8 mouse cellular contexts compared by ENCODE assay signal in the genomic region with DNA sequence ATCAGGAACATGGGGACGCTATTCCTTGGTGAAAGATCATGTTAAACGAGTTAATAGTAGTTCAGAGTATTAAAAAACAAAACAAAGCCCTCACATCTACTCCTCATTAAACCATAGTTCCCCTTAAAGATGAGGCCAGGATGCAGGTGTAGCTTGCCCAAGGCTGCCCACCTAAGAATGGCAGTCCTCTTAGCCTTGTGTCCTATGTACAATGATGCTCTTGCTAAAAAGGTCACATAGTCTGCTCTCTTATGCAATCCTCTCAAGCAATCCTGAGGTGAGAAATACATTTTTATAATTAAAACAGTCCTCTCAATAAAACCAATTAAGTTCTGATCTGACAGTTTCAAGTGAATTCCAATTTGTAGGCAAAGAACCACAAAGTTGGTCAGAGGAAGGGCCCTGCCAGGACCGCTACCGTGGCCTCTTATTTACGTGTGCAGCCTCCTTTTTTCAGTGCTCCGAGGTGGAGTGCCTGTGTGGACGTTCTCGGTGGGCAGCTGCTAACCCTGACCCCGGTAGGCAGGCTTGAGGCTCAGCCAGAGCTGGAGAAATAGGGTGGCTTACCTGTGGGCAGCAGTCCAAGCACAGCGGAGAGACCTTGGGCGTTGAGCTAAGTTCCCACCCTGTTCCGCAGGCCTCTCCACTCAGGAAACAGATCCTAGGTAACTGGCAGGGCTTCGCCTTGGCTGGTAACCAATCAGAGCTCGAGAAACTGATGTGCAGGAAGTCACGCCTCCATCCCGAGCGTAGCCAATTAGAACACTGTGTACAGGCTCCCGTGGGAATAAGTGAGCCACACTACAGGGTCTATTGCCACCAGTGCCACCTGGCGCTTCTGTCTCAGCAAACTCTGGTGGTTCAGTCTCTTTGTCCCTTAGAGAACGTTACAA. TPM values are rescaled to one million over a fixed set of nuclear protein-coding genes. Genes with fewer than 3 reads are reported as not detected.
DNase-seq lines count a peak whose midpoint lies in the region; ATAC-seq and TF ChIP-seq lines count a peak whose summit lies in the region.

A gene (minus strand): TSS at position 633 of the 893 bp plus-strand sequence.

- DNase-seq in G1E (ENCODE audit: low spot score), result peak; percentile 88
- DNase-seq in cerebellum, adult 18-20 months, result peak; percentile 93 to 98
- DNase-seq in heart, postnatal 36 days, result peak; percentile 86 to 87
- peak; percentile 92 to 98 for DNase-seq in layer of hippocampus, adult 2 months (ENCODE audit: low spot score in 2 of 2)
- DNase-seq in lung, embryonic 14.5 days, result peak; percentile 98
- peak; percentile 91 for DNase-seq in thymus, adult 2 months

- TF ChIP-seq CTCF in G1E (IDR thresholded peaks at IDR 0.05; ENCODE audit: low read depth, low read length), result no peak
- TF ChIP-seq CTCF in layer of hippocampus, adult 2 months (conservative IDR thresholded peaks at IDR 0.05), result peak; percentile 53
- TF ChIP-seq CTCF in lung, embryonic 14.5 days (IDR thresholded peaks at IDR 0.05; ENCODE audit: low read depth), result peak; percentile 40; the same call in 1 of the 2 replicates
- no peak for TF ChIP-seq CTCF in olfactory bulb, adult 2 months (IDR thresholded peaks at IDR 0.05; ENCODE audit: insufficient read depth, low read depth, low read length)
- no peak for TF ChIP-seq CTCF in thymus, adult 2 months (IDR thresholded peaks at IDR 0.05; ENCODE audit: borderline replicate concordance, control insufficient read depth, extremely low read depth, insufficient read depth, low read length, poor library complexity)

- H3K27me3 ChIP-seq in G1E (ENCODE audit: insufficient read depth, low read length), result no peaks in the 10 kb centered on the region
- no peaks in the 10 kb centered on the region for H3K27me3 ChIP-seq in forebrain, embryonic 16.5 days (replicated peaks; ENCODE audit: control insufficient read depth, insufficient read depth, low read length)
- no peaks in the 10 kb centered on the region for H3K27me3 ChIP-seq in lung, embryonic 14.5 days (ENCODE audit: insufficient read depth, low read length)
- no peaks in the 10 kb centered on the region for H3K27me3 ChIP-seq in thymus, adult 2 months (ENCODE audit: control insufficient read depth, insufficient read depth, low read length)

- WGBS in forebrain, embryonic 16.5 days, result 6% methylated on average over 20 of the region's 20 CpGs
- WGBS in lung, embryonic 14.5 days, result 8% methylated on average over 20 of the region's 20 CpGs
- WGBS in olfactory bulb, adult 2 months, result 2% methylated on average over 20 of the region's 20 CpGs
- WGBS in thymus, adult 2 months, result 7% methylated on average over 20 of the region's 20 CpGs

- peaks cover 20% of the 10 kb centered on the region for H3K4me1 ChIP-seq in G1E (ENCODE audit: insufficient read depth, low read depth, low read length)
- peaks cover 15% of the 10 kb centered on the region for H3K4me1 ChIP-seq in forebrain, embryonic 16.5 days (replicated peaks; ENCODE audit: control insufficient read depth, insufficient read depth, low read length)
- 0 out of 2 replicates have a peak, but pooled peaks cover 4% of the 10 kb centered on the region for H3K4me1 ChIP-seq in lung, embryonic 14.5 days (ENCODE audit: insufficient read depth)
- H3K4me1 ChIP-seq in olfactory bulb, adult 2 months (ENCODE audit: control insufficient read depth, insufficient read depth, low read length), result peaks cover 8% of the 10 kb centered on the region
- peaks cover 6% of the 10 kb centered on the region for H3K4me1 ChIP-seq in thymus, adult 2 months (replicated peaks; ENCODE audit: control insufficient read depth, insufficient read depth, low read length)

- H3K4me3 ChIP-seq in G1E (ENCODE audit: low read depth, low read length), result peak within 1 kb of the TSS; percentile 85
- peak within 1 kb of the TSS; percentile 77 for H3K4me3 ChIP-seq in forebrain, embryonic 16.5 days (replicated peaks; ENCODE audit: low read length)
- peak within 1 kb of the TSS; percentile 92 for H3K4me3 ChIP-seq in layer of hippocampus, adult 2 months
- peak within 1 kb of the TSS; percentile 59 for H3K4me3 ChIP-seq in lung, embryonic 14.5 days (ENCODE audit: low read depth, low read length)
- peak within 1 kb of the TSS; percentile 81 for H3K4me3 ChIP-seq in olfactory bulb, adult 2 months (ENCODE audit: insufficient read depth, low read depth, low read length)
- H3K4me3 ChIP-seq in thymus, adult 2 months (ENCODE audit: control insufficient read depth, insufficient read depth, low read length), result peak within 1 kb of the TSS; percentile 95

- 0 out of 2 replicates have a peak, but pooled peaks have one; percentile 10 for TF ChIP-seq POLR2A in olfactory bulb, adult 2 months (IDR thresholded peaks at IDR 0.05; ENCODE audit: insufficient read depth, low read depth, low read length)
- TF ChIP-seq POLR2A in thymus, adult 2 months (IDR thresholded peaks at IDR 0.05; ENCODE audit: control insufficient read depth, extremely low read depth, insufficient read depth, low read length, poor library complexity), result no peak

- peak within 1 kb of the TSS; percentile 79 for H3K9ac ChIP-seq in forebrain, embryonic 16.5 days (replicated peaks; ENCODE audit: low read depth, low read length)
- peak within 1 kb of the TSS; percentile 62 for H3K9ac ChIP-seq in lung, embryonic 14.5 days

- H3K4me2 ChIP-seq in forebrain, embryonic 16.5 days (ENCODE audit: low read length), result peak within 1 kb of the TSS; percentile 81
- H3K4me2 ChIP-seq in lung, embryonic 14.5 days, result peak within 1 kb of the TSS; percentile 61

- peak within 1 kb of the TSS; percentile 35; the same call in 1 of the 2 replicates for H3K27ac ChIP-seq in forebrain, embryonic 16.5 days (ENCODE audit: low read length)
- peak within 1 kb of the TSS; percentile 95 for H3K27ac ChIP-seq in layer of hippocampus, adult 2 months
- no peak within 1 kb of the TSS for H3K27ac ChIP-seq in lung, embryonic 14.5 days (ENCODE audit: low read depth)
- H3K27ac ChIP-seq in olfactory bulb, adult 2 months (ENCODE audit: insufficient read depth, low read depth, low read length), result peak within 1 kb of the TSS; percentile 22; the same call in 1 of the 2 replicates
- no peak within 1 kb of the TSS for H3K27ac ChIP-seq in thymus, adult 2 months (ENCODE audit: control insufficient read depth, insufficient read depth, low read length)

- no peaks in the 10 kb centered on the region for H3K9me3 ChIP-seq in G1E (replicated peaks)
- no peaks in the 10 kb centered on the region for H3K9me3 ChIP-seq in forebrain, embryonic 16.5 days (ENCODE audit: control insufficient read depth, low read length)
- no peaks in the 10 kb centered on the region for H3K9me3 ChIP-seq in lung, embryonic 14.5 days (ENCODE audit: low read depth, low read length)

- ATAC-seq in G1E (ENCODE audit: extremely low read depth, insufficient number of reproducible peaks, low FRiP score, poor library complexity, severe bottlenecking), result peak; percentile 100
- ATAC-seq in forebrain, embryonic 16.5 days, result peak; percentile 100
- ATAC-seq in lung, embryonic 14.5 days (ENCODE audit: insufficient read depth), result peak; percentile 100

- H3K36me3 ChIP-seq in G1E (replicated peaks), result peaks cover 31% of the 10 kb centered on the region
- peaks cover under 1% of the 10 kb centered on the region; the same call in 1 of the 2 replicates for H3K36me3 ChIP-seq in forebrain, embryonic 16.5 days (ENCODE audit: control insufficient read depth, insufficient read depth)
- peaks cover 6% of the 10 kb centered on the region; the same call in 1 of the 2 replicates for H3K36me3 ChIP-seq in lung, embryonic 14.5 days (ENCODE audit: insufficient read depth)
- H3K36me3 ChIP-seq in thymus, adult 2 months (ENCODE audit: control insufficient read depth, insufficient read depth, low read length), result 0 out of 2 replicates have a peak, but pooled peaks cover 3% of the 10 kb centered on the region

- intact Hi-C loops in heart, postnatal 36 days (cut with DNase I), result loop anchor here (2.0 to 5.0 kb wide), 2 partner anchors 25 to 80 kb away; a partner anchor contains a TSS

RNA-seq across cellular contexts. Expression of the gene that starts here (rescaled TPM):
- 13.8 and 15.4 TPM in 2 replicates for total RNA-seq in G1E (2014; fragmentation: Nextera tagmentation)
- total RNA-seq in G1E (2017), result 28.3 and 35.3 TPM in 2 replicates
- polyA plus RNA-seq in G1E (2012), result 0.54 and 0.59 TPM in 2 replicates
- 26.5 and 26.9 TPM in 2 replicates for polyA plus RNA-seq in forebrain, embryonic 16.5 days (2015; fragmentation: Nextera tagmentation; extraction: Ambion mirVana)
- 10 to 100 TPM; 19.1 to 20.6 TPM for total RNA-seq in heart, postnatal 36 days (2021)
- total RNA-seq in layer of hippocampus, adult 2 months (2021), result 10 to 100 TPM; 18.9 to 22.8 TPM
- polyA plus RNA-seq in lung, embryonic 14.5 days (2014; fragmentation: Nextera tagmentation; extraction: Ambion mirVana), result 10.4 and 15.2 TPM in 2 replicates
- polyA plus RNA-seq in olfactory bulb, adult 2 months (2012; ENCODE audit: insufficient read depth, insufficient read length, low replicate concordance, missing spikeins), result not detected in 2 replicates
- 8.0 and 8.1 TPM in 2 replicates for polyA plus RNA-seq in thymus, adult 2 months (2012; rRNA removed)

Comparison
In these comparisons a context has a peak if more than half of its experiments do, and no peak if none do; other contexts are left out.
1. CTCF ChIP-seq: peak in layer of hippocampus, adult 2 months (single experiment) and lung, embryonic 14.5 days (single experiment); none in G1E (single experiment), olfactory bulb, adult 2 months (single experiment) and thymus, adult 2 months (single experiment).
2. H3K27ac ChIP-seq: peak in forebrain, embryonic 16.5 days (single experiment), layer of hippocampus, adult 2 months (single experiment) and olfactory bulb, adult 2 months (single experiment); none in lung, embryonic 14.5 days (single experiment) and thymus, adult 2 months (single experiment).
3. Peak in every context shown above with its lines, with median percentiles within 50 percentile points of each other: ATAC-seq, DNase-seq and H3K4me3 ChIP-seq.